Mouse (Mus musculus) cerebellum, adult 2 months (tissue): ENCODE measurements around the gene Spen. TPM values are rescaled to one million over a fixed set of nuclear protein-coding genes. Genes with fewer than 3 reads are reported as not detected.

Experiments
- DNase-seq, 2 experiments: peaks; one replicate each; pipeline ENCODE4 v3.0.0; 2021
- H3K27ac ChIP-seq: fragments of 200-500 bp; 2 replicates; pipeline ENCODE4 v1.5.1; 2012; ENCODE audit warnings: low read length, control low read depth, inconsistent platforms; ENCODE audit not compliant: insufficient read depth
- H3K27me3 ChIP-seq: fragments of 200-500 bp; 2 replicates; pipeline ENCODE4 v1.6.1; 2012; ENCODE audit warnings: inconsistent platforms, mild to moderate bottlenecking, low read length, moderate library complexity; ENCODE audit not compliant: control insufficient read depth, insufficient read depth
- H3K4me1 ChIP-seq: fragments of 200-500 bp; 2 replicates; pipeline ENCODE4 v1.6.1; 2011; ENCODE audit warnings: low read length; ENCODE audit not compliant: control insufficient read depth, insufficient read depth
- H3K4me3 ChIP-seq: fragments of 200-500 bp; replicated peaks from 2 replicates; pipeline ENCODE3; 2011; ENCODE audit warnings: mild to moderate bottlenecking, low read depth, low read length, control low read depth; ENCODE audit not compliant: insufficient read depth
- CTCF ChIP-seq: fragments of 200-500 bp; IDR thresholded peaks from 2 replicates; pipeline ENCODE4 v1.5.1; 2011; ENCODE audit warnings: low read depth, mild to moderate bottlenecking, control low read depth, low read length, moderate library complexity, borderline replicate concordance; ENCODE audit not compliant: insufficient read depth
- POLR2A ChIP-seq: fragments of 200-500 bp; IDR thresholded peaks from 2 replicates; pipeline ENCODE4 v1.6.1; 2011; ENCODE audit warnings: low read length, control low read depth, borderline replicate concordance; ENCODE audit not compliant: insufficient read depth
- WGBS: fragments of 180-500 bp; shearing (Covaris S2); methylation state at CpG from one replicate; pipeline ENCODE4 v1.1.7; 2018; 5-methylcytosine and 5-hydroxymethylcytosine counted together
- polyA plus RNA-seq: library from polyadenylated mRNA; depleted of rRNA; stranded (reverse); fragments of >200 nt; gene quantifications from 2 replicates; pipeline ENCODE4 v1.2.3, GENCODE M21; 2012; rRNA removed

Gene Spen
- polyA plus RNA-seq, result 16.6 and 18.6 TPM in 2 replicates

- Histone ChIP-seq H3K27ac (peak within 1 kb of the TSS; percentile 88), H3K4me1 (peaks cover 7% of the 10 kb centered on the region; the same call in 1 of the 2 replicates), H3K4me3 (peak within 1 kb of the TSS; percentile 82), H3K27me3 (no peaks in the 10 kb centered on the region)
- WGBS, result under 1% methylated on average over 88 of the region's 88 CpGs
- TF ChIP-seq POLR2A (peak; percentile 94), CTCF (no peak)
- DNase-seq, result peak; percentile 93 to 95
Measured at GRCm38 (mm10) chr4:141538408-141539212, at the start of gene Spen. TSS of gene Spen (minus strand) at chr4:141538597.

- 87% methylated on average over 8 of the region's 8 CpGs for WGBS
- TF ChIP-seq CTCF (no peak), POLR2A (no peak)
- DNase-seq, result no peak
- Histone ChIP-seq H3K4me3 (no peak overlapping the region), H3K4me1 (no peaks in the 10 kb centered on the region), H3K27ac (no peak overlapping the region), H3K27me3 (no peaks in the 10 kb centered on the region)
Measured at GRCm38 (mm10) chr4:141583919-141584318, 45.5 kb upstream of the Spen start.

GRCm38 (mm10) chr4:141581051-141581450, 42.7 kb upstream of the Spen start:
- Histone ChIP-seq H3K4me1 (no peaks in the 10 kb centered on the region), H3K27me3 (no peaks in the 10 kb centered on the region), H3K27ac (no peak overlapping the region), H3K4me3 (no peak overlapping the region)
- TF ChIP-seq CTCF (no peak), POLR2A (no peak)
- DNase-seq, result no peak
- 48% methylated on average over 13 of the region's 13 CpGs for WGBS

- no peaks in the 10 kb centered on the region for H3K4me1 ChIP-seq
- H3K27ac ChIP-seq, result no peak overlapping the region
- H3K4me3 ChIP-seq, result no peak overlapping the region
- no peaks in the 10 kb centered on the region for H3K27me3 ChIP-seq
- 74% methylated on average over 3 of the region's 3 CpGs for WGBS
- TF ChIP-seq POLR2A (no peak), CTCF (no peak)
- no peak for DNase-seq
Measured at GRCm38 (mm10) chr4:141578833-141579232, 40.4 kb upstream of the Spen start.

DNA sequence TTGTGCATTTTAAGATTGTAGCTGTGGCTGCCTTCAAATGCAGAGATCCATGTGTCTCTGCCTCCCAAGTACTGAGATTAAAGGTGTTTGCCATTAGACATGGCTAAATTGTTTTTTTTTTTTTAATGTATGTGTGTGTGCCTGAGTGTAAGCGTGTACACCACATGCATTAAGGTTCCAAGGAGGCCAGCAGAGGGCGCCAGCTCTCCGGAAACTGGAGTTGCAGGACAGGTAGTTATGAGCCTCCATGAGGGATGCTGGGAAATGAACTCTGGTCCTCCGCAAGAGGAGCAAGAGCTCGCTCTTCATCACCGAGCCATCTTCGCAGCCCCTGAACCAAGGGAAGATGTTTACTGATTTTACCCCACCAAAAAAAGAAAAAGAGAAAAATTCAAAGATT, 38.5 kb upstream of the Spen start:
- DNase-seq, result no peak
- no peak for TF ChIP-seq CTCF
- no peak for TF ChIP-seq POLR2A
- 93% methylated on average over 7 of the region's 7 CpGs for WGBS
- no peaks in the 10 kb centered on the region for H3K4me1 ChIP-seq
- no peak overlapping the region for H3K4me3 ChIP-seq
- H3K27ac ChIP-seq, result no peak overlapping the region
- no peaks in the 10 kb centered on the region for H3K27me3 ChIP-seq

GRCm38 (mm10) chr4:141576404-141576803, 38.0 kb upstream of the Spen start:
- no peak for DNase-seq
- no peaks in the 10 kb centered on the region for H3K4me1 ChIP-seq
- WGBS, result 87% methylated on average over 11 of the region's 11 CpGs
- TF ChIP-seq CTCF (no peak), POLR2A (no peak)
- no peak overlapping the region for H3K27ac ChIP-seq
- H3K27me3 ChIP-seq, result no peaks in the 10 kb centered on the region
- no peak overlapping the region for H3K4me3 ChIP-seq

DNA sequence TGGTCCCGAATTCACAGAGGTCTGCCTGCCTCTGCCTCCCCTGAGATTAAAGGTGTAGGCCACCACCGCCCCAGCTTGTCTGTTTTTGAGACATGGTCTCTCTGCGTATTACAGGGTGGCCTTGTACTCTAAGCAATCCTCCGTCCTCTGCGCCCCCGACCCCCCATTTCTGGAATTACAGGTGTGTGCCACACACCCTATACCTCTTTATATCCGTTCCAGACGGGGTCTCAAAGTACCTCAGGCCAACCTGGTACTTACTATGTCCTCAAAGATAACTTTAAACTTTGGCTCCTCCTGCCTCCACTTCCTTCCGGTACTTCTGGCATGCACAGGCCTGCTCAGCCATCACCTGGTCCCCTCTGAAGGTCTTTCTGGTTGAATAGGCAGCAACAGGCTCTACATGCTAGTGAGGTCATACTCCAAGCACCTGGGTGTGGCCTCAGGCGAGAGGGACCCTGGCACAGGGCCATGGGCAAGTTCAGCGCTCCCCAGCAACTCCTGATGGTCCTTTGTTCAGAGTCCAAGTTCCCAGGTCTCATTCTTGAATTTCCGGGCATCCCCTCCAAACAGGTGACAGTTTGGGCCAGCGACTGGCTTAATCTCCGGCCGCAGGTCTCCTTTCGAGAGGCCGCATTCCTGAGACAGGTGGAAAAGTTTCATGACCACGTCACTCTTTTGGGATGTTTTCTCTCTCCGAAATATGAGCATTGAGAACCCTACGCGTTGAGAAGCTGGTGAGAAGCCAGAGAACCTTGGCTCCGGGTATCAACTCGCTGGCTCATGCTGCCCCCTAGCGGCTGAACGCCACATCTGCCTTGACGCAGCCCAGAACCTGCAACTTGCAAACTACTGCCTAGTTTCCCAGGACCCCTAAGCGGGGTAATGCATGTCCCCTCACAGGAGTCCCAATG, 36.6 kb upstream of the Spen start:
- H3K27ac ChIP-seq, result no peak overlapping the region
- no peaks in the 10 kb centered on the region for H3K4me1 ChIP-seq
- H3K27me3 ChIP-seq, result no peaks in the 10 kb centered on the region
- WGBS, result 35% methylated on average over 27 of the region's 27 CpGs
- peak; percentile 71 to 82 for DNase-seq
- TF ChIP-seq CTCF, result peak; percentile 97
- TF ChIP-seq POLR2A, result no peak
- H3K4me3 ChIP-seq, result no peak overlapping the region
